30 mouse cellular contexts compared by ENCODE assay signal in the genomic region with DNA sequence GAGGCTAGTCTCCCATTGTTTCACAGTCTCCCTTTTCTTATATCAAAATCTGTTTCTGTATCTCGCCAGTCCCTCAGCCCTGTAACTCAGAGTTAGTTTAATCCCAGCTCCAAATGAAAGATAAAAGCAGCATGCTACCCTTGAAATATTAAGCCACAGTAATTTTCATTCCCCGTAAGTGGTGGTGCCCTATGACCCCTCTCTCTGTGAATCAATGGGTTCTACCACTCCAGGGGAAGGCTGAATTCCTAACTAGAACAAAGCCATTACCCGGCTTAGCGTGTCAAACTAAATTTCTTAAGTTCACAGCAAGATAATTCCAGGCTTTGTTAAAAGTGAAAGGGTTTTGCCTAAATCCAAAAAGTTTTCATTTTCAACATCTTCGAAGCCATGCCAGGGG. TPM values are rescaled to one million over a fixed set of nuclear protein-coding genes. Genes with fewer than 3 reads are reported as not detected.
DNase-seq lines count a peak whose midpoint lies in the region; ATAC-seq lines count a peak whose summit lies in the region.
"Had no signal": no experiment of that assay in that cellular context is flagged by ENCODE, and none has a peak within 500 bp of the region (broad histone marks: within the 10 kb centered on the region; RNA-seq: fewer than 3 reads in every experiment).

No protein-coding gene starts in this region.

- no peak overlapping the region for H3K4me3 ChIP-seq in forebrain, embryonic 10.5 days
- H3K4me3 ChIP-seq in forebrain, embryonic 11.5 days (ENCODE audit: low read depth, low read length): no peak overlapping the region
- no peak overlapping the region for H3K4me3 ChIP-seq in midbrain, embryonic 14.5 days (replicated peaks; ENCODE audit: low read depth, low read length)
- H3K4me3 ChIP-seq in midbrain, embryonic 16.5 days (ENCODE audit: low read depth, low read length): no peak overlapping the region
- H3K4me3 ChIP-seq in neural tube, embryonic 15.5 days (replicated peaks): no peak overlapping the region
- H3K4me3 ChIP-seq: embryonic facial prominence, embryonic 13.5 days; forebrain, embryonic 12.5 days; hindbrain, embryonic 15.5 days; kidney, embryonic 15.5 days; limb, embryonic 10.5 days; limb, embryonic 15.5 days had no signal

- H3K4me2 ChIP-seq in forebrain, embryonic 11.5 days (ENCODE audit: low read depth, low read length, severe bottlenecking): no peak overlapping the region
- H3K4me2 ChIP-seq in midbrain, embryonic 14.5 days (ENCODE audit: low read length): no peak overlapping the region
- H3K4me2 ChIP-seq in midbrain, embryonic 16.5 days (ENCODE audit: low read length): no peak overlapping the region
- H3K4me2 ChIP-seq in neural tube, embryonic 15.5 days: no peak overlapping the region
- H3K4me2 ChIP-seq: embryonic facial prominence, embryonic 13.5 days; forebrain, embryonic 12.5 days; heart, embryonic 11.5 days; hindbrain, embryonic 15.5 days; kidney, embryonic 15.5 days; limb, embryonic 15.5 days had no signal

- H3K4me1 ChIP-seq in forebrain, embryonic 10.5 days: peaks cover 19% of the 10 kb centered on the region
- no peaks in the 10 kb centered on the region for H3K4me1 ChIP-seq in forebrain, embryonic 11.5 days (replicated peaks; ENCODE audit: control insufficient read depth, insufficient read depth, low read length)
- no peaks in the 10 kb centered on the region for H3K4me1 ChIP-seq in midbrain, embryonic 14.5 days (ENCODE audit: control insufficient read depth, insufficient read depth, low read length)
- H3K4me1 ChIP-seq in midbrain, embryonic 16.5 days (ENCODE audit: control insufficient read depth, insufficient read depth, low read length): no peaks in the 10 kb centered on the region
- no peaks in the 10 kb centered on the region for H3K4me1 ChIP-seq in neural tube, embryonic 15.5 days
- H3K4me1 ChIP-seq: hindbrain, embryonic 15.5 days; kidney, embryonic 15.5 days; limb, embryonic 15.5 days had no signal

- H3K27me3 ChIP-seq in forebrain, embryonic 10.5 days (ENCODE audit: poor library complexity, severe bottlenecking): no peaks in the 10 kb centered on the region
- H3K27me3 ChIP-seq in forebrain, embryonic 11.5 days (ENCODE audit: control insufficient read depth, insufficient read depth, low read length): no peaks in the 10 kb centered on the region
- no peaks in the 10 kb centered on the region for H3K27me3 ChIP-seq in midbrain, embryonic 14.5 days (ENCODE audit: control insufficient read depth, insufficient read depth, low read length)
- no peaks in the 10 kb centered on the region for H3K27me3 ChIP-seq in midbrain, embryonic 16.5 days (ENCODE audit: control insufficient read depth, insufficient read depth, low read depth, low read length)
- H3K27me3 ChIP-seq in neural tube, embryonic 15.5 days (replicated peaks): no peaks in the 10 kb centered on the region
- H3K27me3 ChIP-seq: embryonic facial prominence, embryonic 13.5 days; forebrain, embryonic 12.5 days; hindbrain, embryonic 15.5 days; kidney, embryonic 15.5 days; limb, embryonic 15.5 days; Patski had no signal

- no peak for DNase-seq in forebrain, embryonic 10.5 days (ENCODE audit: extremely low spot score, low spot score)
- DNase-seq in forebrain, embryonic 11.5 days (ENCODE audit: low spot score): no peak
- peak; percentile 27 for DNase-seq in midbrain, embryonic 14.5 days
- DNase-seq in embryo, embryonic 9.5 days (ENCODE audit: extremely low spot score): peak; percentile 29
- DNase-seq in ovary, postnatal 36 days (ENCODE audit: low spot score): no peak
- no peak for DNase-seq in spleen, adult 12 weeks (ENCODE audit: low spot score)
- DNase-seq: cerebellum, adult 11 months; cerebellum, adult 9-10 months; gastrocnemius, postnatal 25 days; heart, adult 18-20 months; kidney, adult 18-20 months; kidney, postnatal 25 days; lung, adult 2 months; lung, postnatal 10 days; right cerebral cortex, postnatal 4 days; thymus, adult 2 months; thymus, postnatal 36 days had no signal

- ATAC-seq in forebrain, embryonic 11.5 days (replicated peaks; ENCODE audit: low FRiP score): no peak
- no peak for ATAC-seq in midbrain, embryonic 14.5 days (ENCODE audit: low FRiP score, low TSS enrichment)
- ATAC-seq in midbrain, embryonic 16.5 days: no peak
- no peak for ATAC-seq in neural tube, embryonic 15.5 days (ENCODE audit: low FRiP score)
- ATAC-seq: Patski had no signal

- no peak overlapping the region for H3K9ac ChIP-seq in forebrain, embryonic 11.5 days (ENCODE audit: low read length)
- H3K9ac ChIP-seq in midbrain, embryonic 14.5 days (replicated peaks; ENCODE audit: low read length): no peak overlapping the region
- H3K9ac ChIP-seq in midbrain, embryonic 16.5 days (ENCODE audit: low read depth, low read length): no peak overlapping the region; the same call in 1 of the 2 replicates
- H3K9ac ChIP-seq in neural tube, embryonic 15.5 days (replicated peaks): no peak overlapping the region
- H3K9ac ChIP-seq: embryonic facial prominence, embryonic 13.5 days; forebrain, embryonic 12.5 days; hindbrain, embryonic 15.5 days; kidney, embryonic 15.5 days; limb, embryonic 15.5 days; liver, embryonic 14.5 days had no signal

- 30% methylated on average over 5 of the region's 5 CpGs for whole genome bisulfite sequencing in forebrain, embryonic 10.5 days
- 23% methylated on average over 5 of the region's 5 CpGs for WGBS in forebrain, embryonic 11.5 days
- 14% methylated on average over 5 of the region's 5 CpGs for WGBS in midbrain, embryonic 14.5 days
- 18% methylated on average over 5 of the region's 5 CpGs for WGBS in midbrain, embryonic 16.5 days
- WGBS in neural tube, embryonic 15.5 days: 26% methylated on average over 5 of the region's 5 CpGs

- no peaks in the 10 kb centered on the region for H3K36me3 ChIP-seq in forebrain, embryonic 10.5 days (replicated peaks)
- no peaks in the 10 kb centered on the region for H3K36me3 ChIP-seq in forebrain, embryonic 11.5 days (ENCODE audit: control insufficient read depth, insufficient read depth, low read length)
- no peaks in the 10 kb centered on the region for H3K36me3 ChIP-seq in midbrain, embryonic 14.5 days (ENCODE audit: control insufficient read depth, insufficient read depth, low read length)
- H3K36me3 ChIP-seq in midbrain, embryonic 16.5 days (ENCODE audit: control insufficient read depth, insufficient read depth, low read length): no peaks in the 10 kb centered on the region
- no peaks in the 10 kb centered on the region for H3K36me3 ChIP-seq in neural tube, embryonic 15.5 days
- H3K36me3 ChIP-seq: embryonic facial prominence, embryonic 13.5 days; forebrain, embryonic 12.5 days; G1E; hindbrain, embryonic 15.5 days; kidney, embryonic 15.5 days; limb, embryonic 10.5 days; limb, embryonic 15.5 days had no signal

- H3K27ac ChIP-seq in forebrain, embryonic 10.5 days: peak overlapping the region; percentile 15
- no peak overlapping the region for H3K27ac ChIP-seq in forebrain, embryonic 11.5 days (ENCODE audit: low read depth, low read length)
- no peak overlapping the region for H3K27ac ChIP-seq in midbrain, embryonic 14.5 days (replicated peaks; ENCODE audit: low read depth, low read length)
- no peak overlapping the region for H3K27ac ChIP-seq in midbrain, embryonic 16.5 days (ENCODE audit: low read length)
- no peak overlapping the region for H3K27ac ChIP-seq in neural tube, embryonic 15.5 days (replicated peaks)
- H3K27ac ChIP-seq: embryonic facial prominence, embryonic 13.5 days; hindbrain, embryonic 15.5 days; kidney, embryonic 15.5 days; limb, embryonic 10.5 days; limb, embryonic 15.5 days; liver, embryonic 14.5 days; macrophage had no signal

- peaks cover 11% of the 10 kb centered on the region for H3K9me3 ChIP-seq in forebrain, embryonic 10.5 days
- H3K9me3 ChIP-seq in forebrain, embryonic 11.5 days (ENCODE audit: control insufficient read depth, low read length): no peaks in the 10 kb centered on the region
- H3K9me3 ChIP-seq in midbrain, embryonic 14.5 days (ENCODE audit: control insufficient read depth, low read length): no peaks in the 10 kb centered on the region
- peaks cover 7% of the 10 kb centered on the region for H3K9me3 ChIP-seq in midbrain, embryonic 16.5 days (replicated peaks; ENCODE audit: control insufficient read depth, low read length, poor library complexity, severe bottlenecking)
- H3K9me3 ChIP-seq in neural tube, embryonic 15.5 days (replicated peaks): no peaks in the 10 kb centered on the region
- H3K9me3 ChIP-seq: forebrain, embryonic 12.5 days; hindbrain, embryonic 15.5 days; kidney, embryonic 15.5 days; limb, embryonic 10.5 days; limb, embryonic 15.5 days had no signal

RNA-seq across cellular contexts. Expression of a gene that starts 28.8 kb away (rescaled TPM):
- 3.2 and 3.4 TPM in 2 replicates for polyA plus RNA-seq in forebrain, embryonic 10.5 days (2016; fragmentation: Nextera tagmentation; extraction: Ambion mirVana)
- 4.0 and 4.1 TPM in 2 replicates for polyA plus RNA-seq in forebrain, embryonic 11.5 days (2014; fragmentation: Nextera tagmentation; extraction: Ambion mirVana)
- polyA plus RNA-seq in midbrain, embryonic 14.5 days (2014; fragmentation: Nextera tagmentation; extraction: Ambion mirVana): 5.6 and 5.9 TPM in 2 replicates
- polyA plus RNA-seq in midbrain, embryonic 16.5 days (2015; fragmentation: Nextera tagmentation; extraction: Ambion mirVana): 3.4 and 5.7 TPM in 2 replicates
- 6.6 and 11.8 TPM in 2 replicates for polyA plus RNA-seq in neural tube, embryonic 15.5 days (2015; fragmentation: Nextera tagmentation; extraction: Ambion mirVana)
- polyA plus RNA-seq: G1E had no signal

Comparison
In these comparisons a context has a peak if more than half of its experiments do, and no peak if none do; other contexts are left out.
1. DNase-seq: peak in midbrain, embryonic 14.5 days (single experiment) and embryo, embryonic 9.5 days (single experiment); none in forebrain, embryonic 10.5 days (single experiment), forebrain, embryonic 11.5 days (single experiment), ovary, postnatal 36 days (single experiment) and spleen, adult 12 weeks (single experiment).